Mouse (Mus musculus) neural tube, embryonic 14.5 days (tissue): ENCODE data around the gene Uqcr10. TPM values are rescaled to one million over a fixed set of nuclear protein-coding genes. Genes with fewer than 3 reads are reported as not detected.

Experiments used
- polyA plus RNA-seq: library from polyadenylated mRNA; unstranded; fragments of >200 nt; fragmentation: Nextera tagmentation; extraction: Ambion mirVana; gene quantifications from 2 replicates; pipeline ENCODE4 v1.2.1, GENCODE M21; 2014

Gene Uqcr10
- polyA plus RNA-seq, 1 experiment from 2014 or later, result 671 TPM

Other genes with a start within 250 kb of the Uqcr10 start
- gene Mtmr3, start 109.5 kb downstream of the Uqcr10 start, polyA plus RNA-seq, result 32.8 and 38.6 TPM in 2 replicates
- not detected in 2 replicates for gene Gm11032, start 84.3 kb downstream of the Uqcr10 start, polyA plus RNA-seq
- gene Ascc2, start 66.6 kb downstream of the Uqcr10 start, polyA plus RNA-seq, result 18.8 and 23.9 TPM in 2 replicates
- 58.0 and 62.2 TPM in 2 replicates for gene Zmat5, start 336 bp upstream of the Uqcr10 start, polyA plus RNA-seq
- 2.4 and 3.3 TPM in 2 replicates for gene Cabp7, start 42.4 kb upstream of the Uqcr10 start, polyA plus RNA-seq
- 52.3 and 69.5 TPM in 2 replicates for gene Nf2, start 145.2 kb upstream of the Uqcr10 start, polyA plus RNA-seq
- gene Nipsnap1, start 169.6 kb upstream of the Uqcr10 start, polyA plus RNA-seq, result 127 and 133 TPM in 2 replicates
- gene Thoc5, start 191.0 kb upstream of the Uqcr10 start, polyA plus RNA-seq, result 53.2 and 56.4 TPM in 2 replicates
- gene Nefh, start 243.7 kb upstream of the Uqcr10 start, polyA plus RNA-seq, result 17.5 and 19.2 TPM in 2 replicates